Mouse (Mus musculus): ENCODE data around the gene Fam83b. TPM values are rescaled to one million over a fixed set of nuclear protein-coding genes. Genes with fewer than 3 reads are reported as not detected.

Fam83b gene
- polyA plus RNA-seq, 1 experiment: 6.7 TPM

DNA sequence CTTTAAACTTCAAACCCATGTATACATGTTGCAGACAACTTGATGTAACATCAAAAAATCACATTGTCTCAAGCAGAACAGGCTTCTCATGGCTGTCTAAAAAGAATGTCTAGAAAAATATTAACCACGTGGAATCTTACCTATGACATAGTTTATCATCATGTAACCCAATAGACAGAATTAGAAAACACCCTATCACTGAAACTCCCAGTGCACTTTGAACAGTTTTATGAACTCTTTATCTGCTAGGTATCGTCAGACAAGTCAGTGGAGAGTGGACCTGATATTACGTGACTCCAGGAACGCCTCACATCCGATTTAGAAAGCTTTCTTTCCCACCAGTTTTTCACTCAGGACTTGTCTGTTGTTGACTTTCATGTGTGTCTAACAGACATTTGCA, 15.1 kb upstream of the Fam83b start:
- H3K4me1 ChIP-seq (ENCODE audit: control insufficient read depth, insufficient read depth, insufficient read length, low read length): peaks cover 7% of the 10 kb centered on the region; the same call in 1 of the 2 replicates
- no peak overlapping the region for H3K4me3 ChIP-seq (ENCODE audit: low read depth, low read length)
- H3K27ac ChIP-seq (ENCODE audit: insufficient read depth, low read depth, low read length): peak overlapping the region; percentile 89
- WGBS: 31% methylated on average over 5 of the region's 5 CpGs
- H3K27me3 ChIP-seq (ENCODE audit: control insufficient read depth, insufficient read depth, low read length): no peaks in the 10 kb centered on the region
- no peak for TF ChIP-seq CTCF (IDR thresholded peaks at IDR 0.05; ENCODE audit: extremely low read depth, insufficient read length, insufficient replicate concordance, low read depth, low read length)
- no peak for TF ChIP-seq POLR2A (IDR thresholded peaks at IDR 0.05; ENCODE audit: low read depth, low read length)
- H3K36me3 ChIP-seq (ENCODE audit: control insufficient read depth, insufficient read depth, low read length): no peaks in the 10 kb centered on the region

DNA sequence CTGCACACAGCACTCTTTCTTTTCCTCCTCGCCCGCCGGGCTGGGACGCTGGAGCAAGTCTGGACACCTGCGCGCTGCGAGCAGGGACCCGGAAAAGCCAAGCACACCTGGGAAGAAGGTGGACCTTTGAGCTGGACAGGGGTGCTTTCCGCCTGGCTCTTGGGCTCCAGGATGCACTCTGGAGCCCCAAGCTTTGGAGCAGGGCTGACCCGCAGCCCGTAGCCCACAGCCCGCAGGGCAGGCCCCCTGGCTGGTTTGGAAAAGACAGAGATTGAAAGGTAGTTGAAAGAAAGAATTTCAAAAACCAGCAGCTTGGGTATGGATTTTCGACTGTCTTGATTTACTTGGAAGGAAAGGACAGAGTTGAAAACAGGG, 352 bp upstream of the Fam83b start:
- H3K27ac ChIP-seq (ENCODE audit: insufficient read depth, low read depth, low read length): peak overlapping the region; percentile 95
- peaks cover 11% of the 10 kb centered on the region; the same call in 1 of the 2 replicates for H3K4me1 ChIP-seq (ENCODE audit: control insufficient read depth, insufficient read depth, insufficient read length, low read length)
- TF ChIP-seq POLR2A (IDR thresholded peaks at IDR 0.05; ENCODE audit: low read depth, low read length): peak; percentile 6; the same call in 1 of the 2 replicates
- no peak for TF ChIP-seq CTCF (IDR thresholded peaks at IDR 0.05; ENCODE audit: extremely low read depth, insufficient read length, insufficient replicate concordance, low read depth, low read length)
- WGBS: 1% methylated on average over 13 of the region's 13 CpGs
- H3K36me3 ChIP-seq (ENCODE audit: control insufficient read depth, insufficient read depth, low read length): no peaks in the 10 kb centered on the region
- H3K4me3 ChIP-seq (ENCODE audit: low read depth, low read length): peak overlapping the region; percentile 86
- H3K27me3 ChIP-seq (ENCODE audit: control insufficient read depth, insufficient read depth, low read length): no peaks in the 10 kb centered on the region

DNA sequence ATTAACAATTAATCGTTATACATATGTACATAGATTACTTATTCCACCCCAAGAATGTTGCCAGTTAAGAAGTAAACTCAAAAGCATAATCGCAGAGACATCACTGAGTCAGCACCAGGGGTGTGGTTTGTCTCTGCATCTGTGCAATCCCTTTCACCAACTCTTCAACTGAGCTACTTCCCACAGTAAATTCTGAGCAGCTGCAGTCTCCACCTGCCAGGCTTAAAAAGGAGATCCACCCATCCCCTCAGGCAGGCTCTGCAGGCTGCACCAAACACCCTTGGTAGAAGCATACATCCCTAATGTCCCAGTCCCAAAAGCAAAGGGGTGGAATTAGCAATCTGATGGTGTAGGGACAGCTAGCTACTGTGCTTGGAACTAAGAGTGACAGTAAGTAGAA, 1.3 kb downstream of the Fam83b start:
- peaks cover 11% of the 10 kb centered on the region; the same call in 1 of the 2 replicates for H3K4me1 ChIP-seq (ENCODE audit: control insufficient read depth, insufficient read depth, insufficient read length, low read length)
- 32% methylated on average over 2 of the region's 2 CpGs for WGBS
- peak overlapping the region; percentile 95; the same call in 1 of the 2 replicates for H3K27ac ChIP-seq (ENCODE audit: insufficient read depth, low read depth, low read length)
- no peaks in the 10 kb centered on the region for H3K36me3 ChIP-seq (ENCODE audit: control insufficient read depth, insufficient read depth, low read length)
- H3K4me3 ChIP-seq (ENCODE audit: low read depth, low read length): peak overlapping the region; percentile 86
- H3K27me3 ChIP-seq (ENCODE audit: control insufficient read depth, insufficient read depth, low read length): no peaks in the 10 kb centered on the region
- no peak for TF ChIP-seq CTCF (IDR thresholded peaks at IDR 0.05; ENCODE audit: extremely low read depth, insufficient read length, insufficient replicate concordance, low read depth, low read length)
- no peak for TF ChIP-seq POLR2A (IDR thresholded peaks at IDR 0.05; ENCODE audit: low read depth, low read length)

DNA sequence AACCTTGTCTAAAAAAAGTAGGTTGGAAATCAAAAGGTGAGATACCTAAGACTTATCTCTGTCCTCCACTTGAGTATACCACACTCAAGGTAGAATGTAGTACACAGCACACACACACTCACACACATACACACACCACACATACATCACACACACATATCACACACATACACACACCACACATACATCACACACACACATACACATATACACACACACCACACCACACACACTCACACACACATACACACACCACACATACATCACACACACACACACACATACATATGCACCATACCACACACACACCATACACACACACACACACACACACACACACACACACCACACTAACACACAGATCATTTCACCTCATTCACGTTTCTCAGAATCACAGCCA, 2.8 kb downstream of the Fam83b start:
- peaks cover 11% of the 10 kb centered on the region; the same call in 1 of the 2 replicates for H3K4me1 ChIP-seq (ENCODE audit: control insufficient read depth, insufficient read depth, insufficient read length, low read length)
- 46% methylated on average over 1 of the region's 1 CpGs for WGBS
- TF ChIP-seq CTCF (IDR thresholded peaks at IDR 0.05; ENCODE audit: extremely low read depth, insufficient read length, insufficient replicate concordance, low read depth, low read length) (no peak), POLR2A (IDR thresholded peaks at IDR 0.05; ENCODE audit: low read depth, low read length) (no peak)
- H3K36me3 ChIP-seq (ENCODE audit: control insufficient read depth, insufficient read depth, low read length): peaks cover 2% of the 10 kb centered on the region; the same call in 1 of the 2 replicates
- no peak overlapping the region for H3K4me3 ChIP-seq (ENCODE audit: low read depth, low read length)
- no peaks in the 10 kb centered on the region for H3K27me3 ChIP-seq (ENCODE audit: control insufficient read depth, insufficient read depth, low read length)
- H3K27ac ChIP-seq (ENCODE audit: insufficient read depth, low read depth, low read length): no peak overlapping the region

DNA sequence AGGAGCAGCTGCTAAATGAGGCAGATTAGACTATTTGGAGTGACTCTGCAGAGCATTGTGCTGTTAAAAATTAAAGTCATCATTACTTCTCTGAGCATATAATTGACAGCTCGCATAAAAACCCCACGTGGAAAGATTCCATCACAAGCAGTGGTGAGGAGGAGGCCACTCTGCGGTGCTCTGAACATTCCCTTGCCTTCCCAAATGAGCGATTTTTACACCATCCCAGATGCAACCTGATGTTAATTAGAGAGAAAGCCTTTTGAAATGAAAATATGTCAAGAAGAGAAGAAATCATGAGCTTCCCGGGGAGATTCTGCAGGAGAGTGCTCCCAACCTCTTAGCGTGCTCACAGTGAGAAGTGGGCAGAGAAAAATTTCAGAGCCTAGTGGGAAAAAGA, 4.1 kb downstream of the Fam83b start:
- peaks cover 4% of the 10 kb centered on the region for H3K36me3 ChIP-seq (ENCODE audit: control insufficient read depth, insufficient read depth, low read length)
- H3K27ac ChIP-seq (ENCODE audit: insufficient read depth, low read depth, low read length): no peak overlapping the region
- peaks cover 9% of the 10 kb centered on the region; the same call in 1 of the 2 replicates for H3K4me1 ChIP-seq (ENCODE audit: control insufficient read depth, insufficient read depth, insufficient read length, low read length)
- H3K4me3 ChIP-seq (ENCODE audit: low read depth, low read length): no peak overlapping the region
- no peaks in the 10 kb centered on the region for H3K27me3 ChIP-seq (ENCODE audit: control insufficient read depth, insufficient read depth, low read length)
- WGBS: 64% methylated on average over 6 of the region's 6 CpGs
- no peak for TF ChIP-seq POLR2A (IDR thresholded peaks at IDR 0.05; ENCODE audit: low read depth, low read length)

GRCm38 (mm10) chr9:76559240-76559639, 7.7 kb downstream of the Fam83b start:
- TF ChIP-seq CTCF (IDR thresholded peaks at IDR 0.05; ENCODE audit: extremely low read depth, insufficient read length, insufficient replicate concordance, low read depth, low read length) (no peak), POLR2A (IDR thresholded peaks at IDR 0.05; ENCODE audit: low read depth, low read length) (no peak)
- peaks cover 7% of the 10 kb centered on the region; the same call in 1 of the 2 replicates for H3K4me1 ChIP-seq (ENCODE audit: control insufficient read depth, insufficient read depth, insufficient read length, low read length)
- H3K27ac ChIP-seq (ENCODE audit: insufficient read depth, low read depth, low read length): no peak overlapping the region
- peaks cover 4% of the 10 kb centered on the region for H3K36me3 ChIP-seq (ENCODE audit: control insufficient read depth, insufficient read depth, low read length)
- 71% methylated on average over 2 of the region's 2 CpGs for WGBS
- no peaks in the 10 kb centered on the region for H3K27me3 ChIP-seq (ENCODE audit: control insufficient read depth, insufficient read depth, low read length)
- H3K4me3 ChIP-seq (ENCODE audit: low read depth, low read length): no peak overlapping the region

GRCm38 (mm10) chr9:76553758-76554157, 13.2 kb downstream of the Fam83b start:
- Histone ChIP-seq H3K36me3 (ENCODE audit: control insufficient read depth, insufficient read depth, low read length) (peaks cover 2% of the 10 kb centered on the region), H3K4me1 (ENCODE audit: control insufficient read depth, insufficient read depth, insufficient read length, low read length) (peaks cover 11% of the 10 kb centered on the region; the same call in 1 of the 2 replicates), H3K27ac (ENCODE audit: insufficient read depth, low read depth, low read length) (peak overlapping the region; percentile 41; the same call in 1 of the 2 replicates), H3K4me3 (ENCODE audit: low read depth, low read length) (no peak overlapping the region), H3K27me3 (ENCODE audit: control insufficient read depth, insufficient read depth, low read length) (no peaks in the 10 kb centered on the region)
- TF ChIP-seq CTCF (IDR thresholded peaks at IDR 0.05; ENCODE audit: extremely low read depth, insufficient read length, insufficient replicate concordance, low read depth, low read length) (no peak), POLR2A (IDR thresholded peaks at IDR 0.05; ENCODE audit: low read depth, low read length) (no peak)
- 22% methylated on average over 2 of the region's 2 CpGs for WGBS

Measured in small intestine, adult 2 months (tissue).